Mouse (Mus musculus): ENCODE results near the gene Rnf144a. TPM values are rescaled to one million over a fixed set of nuclear protein-coding genes. Genes with fewer than 3 reads are reported as not detected.

The Rnf144a gene
- polyA plus RNA-seq, 1 experiment, result 128 TPM

GRCm38 (mm10) chr12:26399391-26399790 lies 15.7 kb downstream of the Rnf144a start:
- WGBS, result 81% methylated on average over 6 of the region's 6 CpGs
- Histone ChIP-seq H3K4me1 (ENCODE audit: control insufficient read depth, insufficient read depth, low read length) (peaks cover 29% of the 10 kb centered on the region), H3K4me3 (replicated peaks; ENCODE audit: extremely low read depth, low read depth, low read length) (no peak overlapping the region)
- TF ChIP-seq POLR2A (IDR thresholded peaks at IDR 0.05; ENCODE audit: borderline replicate concordance, extremely low read depth, low read depth, low read length) (no peak), CTCF (IDR thresholded peaks at IDR 0.05; ENCODE audit: insufficient read depth, low read length) (no peak)
- DNase-seq, result no peak

GRCm38 (mm10) chr12:26398597-26398996 lies 16.5 kb downstream of the Rnf144a start:
- H3K4me3 ChIP-seq (replicated peaks; ENCODE audit: extremely low read depth, low read depth, low read length), result no peak overlapping the region
- DNase-seq, result no peak
- no peak for TF ChIP-seq POLR2A (IDR thresholded peaks at IDR 0.05; ENCODE audit: borderline replicate concordance, extremely low read depth, low read depth, low read length)
- no peak for TF ChIP-seq CTCF (IDR thresholded peaks at IDR 0.05; ENCODE audit: insufficient read depth, low read length)
- H3K4me1 ChIP-seq (ENCODE audit: control insufficient read depth, insufficient read depth, low read length), result peaks cover 24% of the 10 kb centered on the region
- 20% methylated on average over 2 of the region's 2 CpGs for WGBS

- Histone ChIP-seq H3K4me3 (replicated peaks; ENCODE audit: extremely low read depth, low read depth, low read length) (no peak overlapping the region), H3K4me1 (ENCODE audit: control insufficient read depth, insufficient read depth, low read length) (peaks cover 24% of the 10 kb centered on the region)
- 65% methylated on average over 13 of the region's 13 CpGs for WGBS
- no peak for DNase-seq
- TF ChIP-seq POLR2A (IDR thresholded peaks at IDR 0.05; ENCODE audit: borderline replicate concordance, extremely low read depth, low read depth, low read length) (no peak), CTCF (IDR thresholded peaks at IDR 0.05; ENCODE audit: insufficient read depth, low read length) (no peak)
These were observed 20.3 kb downstream of the Rnf144a start for GRCm38 (mm10) chr12:26394485-26395470.

- 64% methylated on average over 5 of the region's 5 CpGs for WGBS
- TF ChIP-seq CTCF (IDR thresholded peaks at IDR 0.05; ENCODE audit: insufficient read depth, low read length), result no peak
- no peak for TF ChIP-seq POLR2A (IDR thresholded peaks at IDR 0.05; ENCODE audit: borderline replicate concordance, extremely low read depth, low read depth, low read length)
- Histone ChIP-seq H3K4me1 (ENCODE audit: control insufficient read depth, insufficient read depth, low read length) (peaks cover 18% of the 10 kb centered on the region), H3K4me3 (replicated peaks; ENCODE audit: extremely low read depth, low read depth, low read length) (no peak overlapping the region)
- no peak for DNase-seq
These were observed 21.8 kb downstream of the Rnf144a start for GRCm38 (mm10) chr12:26393291-26393690.

- TF ChIP-seq CTCF (IDR thresholded peaks at IDR 0.05; ENCODE audit: insufficient read depth, low read length), result no peak
- TF ChIP-seq POLR2A (IDR thresholded peaks at IDR 0.05; ENCODE audit: borderline replicate concordance, extremely low read depth, low read depth, low read length), result no peak
- peaks cover 24% of the 10 kb centered on the region for H3K4me1 ChIP-seq (ENCODE audit: control insufficient read depth, insufficient read depth, low read length)
- whole genome bisulfite sequencing, result 22% methylated on average over 1 of the region's 1 CpGs
- no peak for DNase-seq
- no peak overlapping the region for H3K4me3 ChIP-seq (replicated peaks; ENCODE audit: extremely low read depth, low read depth, low read length)
These were observed 23.9 kb downstream of the Rnf144a start for GRCm38 (mm10) chr12:26391162-26391561.

GRCm38 (mm10) chr12:26387523-26387922 lies 27.5 kb downstream of the Rnf144a start:
- TF ChIP-seq POLR2A (IDR thresholded peaks at IDR 0.05; ENCODE audit: borderline replicate concordance, extremely low read depth, low read depth, low read length) (no peak), CTCF (IDR thresholded peaks at IDR 0.05; ENCODE audit: insufficient read depth, low read length) (no peak)

GRCm38 (mm10) chr12:26386947-26387346 lies 28.1 kb downstream of the Rnf144a start:
- no peak for DNase-seq
- 63% methylated on average over 9 of the region's 9 CpGs for WGBS
- H3K4me1 ChIP-seq (ENCODE audit: control insufficient read depth, insufficient read depth, low read length), result peaks cover 19% of the 10 kb centered on the region
- TF ChIP-seq POLR2A (IDR thresholded peaks at IDR 0.05; ENCODE audit: borderline replicate concordance, extremely low read depth, low read depth, low read length) (no peak), CTCF (IDR thresholded peaks at IDR 0.05; ENCODE audit: insufficient read depth, low read length) (no peak)
- H3K4me3 ChIP-seq (replicated peaks; ENCODE audit: extremely low read depth, low read depth, low read length), result no peak overlapping the region

More at GRCm38 (mm10) chr12:26387523-26387922, 27.5 kb downstream of the Rnf144a start:
- 36% methylated on average over 6 of the region's 6 CpGs for WGBS
- Histone ChIP-seq H3K4me1 (ENCODE audit: control insufficient read depth, insufficient read depth, low read length) (peaks cover 19% of the 10 kb centered on the region), H3K4me3 (replicated peaks; ENCODE audit: extremely low read depth, low read depth, low read length) (no peak overlapping the region)
- DNase-seq, result no peak

- DNase-seq, result no peak
- no peak overlapping the region for H3K4me3 ChIP-seq (replicated peaks; ENCODE audit: extremely low read depth, low read depth, low read length)
- WGBS, result 72% methylated on average over 2 of the region's 2 CpGs
- peaks cover 16% of the 10 kb centered on the region for H3K4me1 ChIP-seq (ENCODE audit: control insufficient read depth, insufficient read depth, low read length)
- no peak for TF ChIP-seq CTCF (IDR thresholded peaks at IDR 0.05; ENCODE audit: insufficient read depth, low read length)
- TF ChIP-seq POLR2A (IDR thresholded peaks at IDR 0.05; ENCODE audit: borderline replicate concordance, extremely low read depth, low read depth, low read length), result no peak
These were observed 28.9 kb downstream of the Rnf144a start for GRCm38 (mm10) chr12:26386189-26386588.

- DNase-seq, result no peak
- TF ChIP-seq POLR2A (IDR thresholded peaks at IDR 0.05; ENCODE audit: borderline replicate concordance, extremely low read depth, low read depth, low read length) (no peak), CTCF (IDR thresholded peaks at IDR 0.05; ENCODE audit: insufficient read depth, low read length) (no peak)
- peaks cover 14% of the 10 kb centered on the region for H3K4me1 ChIP-seq (ENCODE audit: control insufficient read depth, insufficient read depth, low read length)
- WGBS, result 64% methylated on average over 6 of the region's 6 CpGs
- no peak overlapping the region for H3K4me3 ChIP-seq (replicated peaks; ENCODE audit: extremely low read depth, low read depth, low read length)
These were observed 29.3 kb downstream of the Rnf144a start for GRCm38 (mm10) chr12:26385735-26386134.

GRCm38 (mm10) chr12:26381730-26382129 lies 33.3 kb downstream of the Rnf144a start:
- H3K4me3 ChIP-seq (replicated peaks; ENCODE audit: extremely low read depth, low read depth, low read length), result no peak overlapping the region
- no peak for TF ChIP-seq POLR2A (IDR thresholded peaks at IDR 0.05; ENCODE audit: borderline replicate concordance, extremely low read depth, low read depth, low read length)
- no peak for TF ChIP-seq CTCF (IDR thresholded peaks at IDR 0.05; ENCODE audit: insufficient read depth, low read length)
- DNase-seq, result no peak
- peaks cover 2% of the 10 kb centered on the region; the same call in 1 of the 2 replicates for H3K4me1 ChIP-seq (ENCODE audit: control insufficient read depth, insufficient read depth, low read length)
- WGBS, result 51% methylated on average over 8 of the region's 8 CpGs

Measured in lung, adult 2 months (tissue).